9 mouse cellular contexts compared by ENCODE assay signal in the genomic region with DNA sequence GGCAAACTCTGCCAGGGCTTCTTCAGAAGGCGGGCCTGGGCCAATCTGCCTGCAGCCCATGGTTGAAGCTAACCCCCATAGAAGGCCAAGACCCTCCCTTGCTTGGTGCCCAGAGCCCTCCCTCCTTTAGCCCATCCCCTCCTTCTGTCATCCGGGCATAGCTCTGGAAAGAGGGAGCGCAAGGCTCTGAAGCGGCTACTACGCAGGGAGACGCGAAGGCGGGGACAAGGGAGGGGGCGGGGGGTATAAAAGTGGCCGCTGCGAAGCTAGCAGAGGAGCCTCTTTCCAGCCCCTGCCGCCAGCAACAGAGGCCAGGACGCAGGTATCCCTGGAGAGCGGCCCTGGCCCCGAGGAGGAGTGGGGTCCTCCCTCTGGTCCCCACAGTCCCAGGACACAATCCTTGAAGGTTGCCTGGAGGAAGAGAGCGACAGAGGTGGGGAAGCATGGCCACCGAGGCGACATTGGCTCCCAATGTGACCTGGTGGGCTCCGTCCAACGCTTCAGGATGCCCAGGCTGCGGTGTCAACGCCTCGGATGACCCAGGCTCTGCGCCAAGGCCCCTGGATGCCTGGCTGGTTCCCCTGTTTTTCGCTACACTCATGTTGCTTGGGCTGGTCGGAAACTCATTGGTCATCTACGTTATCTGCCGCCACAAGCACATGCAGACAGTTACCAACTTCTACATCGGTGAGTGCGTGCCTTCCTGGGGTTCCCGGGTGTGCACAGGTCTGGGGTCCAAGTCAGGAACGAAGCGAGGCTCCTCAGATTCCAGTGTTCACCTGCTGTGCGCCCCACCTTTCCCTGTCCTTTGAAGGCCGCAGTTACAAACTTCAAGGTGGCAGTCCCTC. TPM values are rescaled to one million over a fixed set of nuclear protein-coding genes. Genes with fewer than 3 reads are reported as not detected.
A peak's percentile ranks its signal among the peaks of the same experiment; 100 is the strongest.
DNase-seq lines count a peak whose midpoint lies in the region; ATAC-seq and TF ChIP-seq lines count a peak whose summit lies in the region.
"Had no signal": no experiment of that assay in that cellular context is flagged by ENCODE, and none has a peak within 500 bp of the region (broad histone marks: within the 10 kb centered on the region; RNA-seq: fewer than 3 reads in every experiment).

No protein-coding gene starts in this region.

- no peak for DNase-seq in heart, adult 18-20 months
- peak; percentile 81 to 84 for DNase-seq in cerebellum, postnatal 10 days
- DNase-seq in kidney, postnatal 4 days = peak; percentile 60 to 67
- DNase-seq in thymus, adult 2 months = no peak
- DNase-seq in adipocyte (ENCODE audit: low spot score) = no peak
- DNase-seq: gastrocnemius, postnatal 14 days had no signal

- H3K27me3 ChIP-seq in heart, embryonic 14.5 days (ENCODE audit: control insufficient read depth, insufficient read depth, low read length) = peaks cover 62% of the 10 kb centered on the region
- peaks cover 32% of the 10 kb centered on the region for H3K27me3 ChIP-seq in myocyte (ENCODE audit: control insufficient read depth, insufficient read depth, insufficient read length)
- H3K27me3 ChIP-seq in thymus, adult 2 months (ENCODE audit: control insufficient read depth, insufficient read depth, low read length) = no peaks in the 10 kb centered on the region; the same call in 1 of the 2 replicates

- peaks cover 16% of the 10 kb centered on the region for H3K79me2 ChIP-seq in myocyte (ENCODE audit: control insufficient read depth, insufficient read depth)

- WGBS in heart, embryonic 14.5 days = 6% methylated on average over 35 of the region's 35 CpGs
- WGBS in thymus, adult 2 months = 74% methylated on average over 35 of the region's 35 CpGs

- H3K4me1 ChIP-seq in heart, embryonic 14.5 days (ENCODE audit: control insufficient read depth in 2 of 2, insufficient read depth in 2 of 2, low read length in 2 of 2) = peaks cover 13 to 38% of the 10 kb centered on the region in 2 experiments
- H3K4me1 ChIP-seq in thymus, adult 2 months (replicated peaks; ENCODE audit: control insufficient read depth, insufficient read depth, low read length) = peaks cover 39% of the 10 kb centered on the region

- H3K36me3 ChIP-seq in heart, embryonic 14.5 days (ENCODE audit: control insufficient read depth, insufficient read depth, low read length) = no peaks in the 10 kb centered on the region
- no peaks in the 10 kb centered on the region for H3K36me3 ChIP-seq in myocyte (ENCODE audit: control insufficient read depth, insufficient read depth)
- no peaks in the 10 kb centered on the region for H3K36me3 ChIP-seq in thymus, adult 2 months (ENCODE audit: control insufficient read depth, insufficient read depth, low read length)

- no peak overlapping the region for H3K9ac ChIP-seq in heart, embryonic 14.5 days (ENCODE audit: low read length)

- H3K4me3 ChIP-seq in heart, embryonic 14.5 days (ENCODE audit: control insufficient read depth in 1 of 2, insufficient read depth in 1 of 2, low read depth in 1 of 2, low read length in 2 of 2) = peak overlapping the region; percentile 7 to 8; a peak in 2 of 4 replicates
- peak overlapping the region; percentile 84 for H3K4me3 ChIP-seq in myocyte
- H3K4me3 ChIP-seq in thymus, adult 2 months (ENCODE audit: control insufficient read depth, insufficient read depth, low read length) = no peak overlapping the region

- no peak for ATAC-seq in heart, embryonic 14.5 days (ENCODE audit: insufficient number of reproducible peaks, insufficient read depth, low FRiP score, low read depth)
- ATAC-seq in granulocyte monocyte progenitor cell, adult 5-6 weeks (replicated peaks; ENCODE audit: poor library complexity, severe bottlenecking) = no peak

- TF ChIP-seq CTCF in thymus, adult 2 months (IDR thresholded peaks at IDR 0.05; ENCODE audit: borderline replicate concordance, control insufficient read depth, extremely low read depth, insufficient read depth, low read length, poor library complexity) = no peak

- TF ChIP-seq POLR2A in myocyte (IDR thresholded peaks at IDR 0.05; ENCODE audit: insufficient read length, low read depth) = no peak
- TF ChIP-seq POLR2A in thymus, adult 2 months (IDR thresholded peaks at IDR 0.05; ENCODE audit: control insufficient read depth, extremely low read depth, insufficient read depth, low read length, poor library complexity) = no peak

- H3K9me3 ChIP-seq in heart, embryonic 14.5 days (ENCODE audit: control insufficient read depth, low read length) = no peaks in the 10 kb centered on the region

- peak overlapping the region; percentile 40 for H3K4me2 ChIP-seq in heart, embryonic 14.5 days (ENCODE audit: low read length)
- H3K4me2 ChIP-seq in myocyte (ENCODE audit: low read depth) = no peak overlapping the region

- no peak overlapping the region for H3ac ChIP-seq in myocyte (ENCODE audit: control insufficient read depth, insufficient read length)

- H3K27ac ChIP-seq in heart, embryonic 14.5 days (replicated peaks in 1 of 2; ENCODE audit: control insufficient read depth in 1 of 2, insufficient read depth in 1 of 2, low read depth in 2 of 2, low read length in 2 of 2) = no peak overlapping the region
- no peak overlapping the region for H3K27ac ChIP-seq in thymus, adult 2 months (ENCODE audit: control insufficient read depth, insufficient read depth, low read length)

TF ChIP-seq in myocyte, 11 proteins besides CTCF, POLR2A, EP300 and RAD21:
- TF ChIP-seq CEBPB (IDR thresholded peaks at IDR 0.05; ENCODE audit: insufficient read depth, poor library complexity, severe bottlenecking) = no peak
- no peak for TF ChIP-seq TCF12 (IDR thresholded peaks at IDR 0.05; ENCODE audit: insufficient read depth, poor library complexity, severe bottlenecking)
- no peak for TF ChIP-seq POLR2AphosphoS2 (IDR thresholded peaks at IDR 0.05; ENCODE audit: insufficient read length, low read depth)
- TF ChIP-seq USF1 (IDR thresholded peaks at IDR 0.05; ENCODE audit: low read depth) = no peak
- no peak for TF ChIP-seq REST (IDR thresholded peaks at IDR 0.05; ENCODE audit: insufficient read depth, insufficient read length)
- TF ChIP-seq E2F4 (IDR thresholded peaks at IDR 0.05; ENCODE audit: insufficient read depth) = no peak
- no peak for TF ChIP-seq MAX (IDR thresholded peaks at IDR 0.05; ENCODE audit: low read depth)
- no peak for TF ChIP-seq TCF3 (IDR thresholded peaks at IDR 0.05; ENCODE audit: insufficient read length, low read depth)
- no peak for TF ChIP-seq MYOD1 (IDR thresholded peaks at IDR 0.05; ENCODE audit: control insufficient read depth in 1 of 3, insufficient read length in 2 of 3, low read depth in 2 of 3)
- no peak for TF ChIP-seq MYOG (IDR thresholded peaks at IDR 0.05; ENCODE audit: control insufficient read depth in 1 of 3, insufficient read depth in 1 of 3, insufficient read length in 2 of 3, low read depth in 2 of 3)

RNA-seq across cellular contexts. Expression of gene Kiss1r, which starts 1.7 kb away (rescaled TPM):
- polyA plus RNA-seq in heart, embryonic 14.5 days (2014; fragmentation: Nextera tagmentation; extraction: Ambion mirVana) = 0.19 and 0.70 TPM in 2 replicates
- total RNA-seq in heart, adult 18-20 months (2021) = under 1 TPM; 0.17 to 0.46 TPM
- 0.59 TPM for polyA plus RNA-seq in myocyte (2012; fragmentation: generic; extraction: Trizol)
- not detected in 2 replicates for total RNA-seq in granulocyte monocyte progenitor cell, adult 5-6 weeks (2014; fragmentation: Nextera tagmentation)
- 0.26 TPM in 1 of 2 replicates, not detected in the other for total RNA-seq in granulocyte monocyte progenitor cell, adult 5-6 weeks (2017)
- 5.8 and 7.5 TPM in 2 replicates for polyA plus RNA-seq in thymus, adult 2 months (2012; rRNA removed)

RNA-seq across cellular contexts. Expression of gene R3hdm4, which starts 2.6 kb away (rescaled TPM):
- polyA plus RNA-seq in heart, embryonic 14.5 days (2014; fragmentation: Nextera tagmentation; extraction: Ambion mirVana) = 96.7 and 98.5 TPM in 2 replicates
- 10 to 100 TPM; 75.3 to 78.2 TPM for total RNA-seq in heart, adult 18-20 months (2021)
- polyA plus RNA-seq in myocyte (2012; fragmentation: generic; extraction: Trizol) = 69.0 TPM
- total RNA-seq in granulocyte monocyte progenitor cell, adult 5-6 weeks (2014; fragmentation: Nextera tagmentation) = 62.9 and 64.6 TPM in 2 replicates
- total RNA-seq in granulocyte monocyte progenitor cell, adult 5-6 weeks (2017) = 39.1 and 40.4 TPM in 2 replicates
- 279 and 303 TPM in 2 replicates for polyA plus RNA-seq in thymus, adult 2 months (2012; rRNA removed)

RNA-seq across cellular contexts. Expression of gene Gm26602, which starts 7.8 kb away (rescaled TPM):
- 4.6 TPM in 1 of 2 replicates, not detected in the other for polyA plus RNA-seq in heart, embryonic 14.5 days (2014; fragmentation: Nextera tagmentation; extraction: Ambion mirVana)
- not detected for total RNA-seq in heart, adult 18-20 months (2021)
- not detected for polyA plus RNA-seq in myocyte (2012; fragmentation: generic; extraction: Trizol)
- total RNA-seq in granulocyte monocyte progenitor cell, adult 5-6 weeks (2014; fragmentation: Nextera tagmentation) = not detected in 2 replicates
- 0.98 TPM in 1 of 2 replicates, not detected in the other for total RNA-seq in granulocyte monocyte progenitor cell, adult 5-6 weeks (2017)
- polyA plus RNA-seq in thymus, adult 2 months (2012; rRNA removed) = not detected in 2 replicates
- total RNA-seq: gastrocnemius, postnatal 14 days had no signal

RNA-seq across cellular contexts. Expression of gene Arid3a, which starts 8.4 kb away (rescaled TPM):
- polyA plus RNA-seq in heart, embryonic 14.5 days (2014; fragmentation: Nextera tagmentation; extraction: Ambion mirVana) = 1.9 and 2.8 TPM in 2 replicates
- total RNA-seq in heart, adult 18-20 months (2021) = 1 to 10 TPM; 1.0 to 1.1 TPM
- 1.2 TPM for polyA plus RNA-seq in myocyte (2012; fragmentation: generic; extraction: Trizol)
- total RNA-seq in granulocyte monocyte progenitor cell, adult 5-6 weeks (2014; fragmentation: Nextera tagmentation) = 21.2 and 22.5 TPM in 2 replicates
- 32.4 and 36.7 TPM in 2 replicates for total RNA-seq in granulocyte monocyte progenitor cell, adult 5-6 weeks (2017)
- 12.5 and 13.5 TPM in 2 replicates for polyA plus RNA-seq in thymus, adult 2 months (2012; rRNA removed)

RNA-seq across cellular contexts. Expression of gene Med16, which starts 9.7 kb away (rescaled TPM):
- polyA plus RNA-seq in heart, embryonic 14.5 days (2014; fragmentation: Nextera tagmentation; extraction: Ambion mirVana) = 34.7 TPM in 2 replicates
- total RNA-seq in heart, adult 18-20 months (2021) = 10 to 100 TPM; 50.4 to 56.7 TPM
- 31.4 TPM for polyA plus RNA-seq in myocyte (2012; fragmentation: generic; extraction: Trizol)
- total RNA-seq in granulocyte monocyte progenitor cell, adult 5-6 weeks (2014; fragmentation: Nextera tagmentation) = 14.1 and 20.3 TPM in 2 replicates
- total RNA-seq in granulocyte monocyte progenitor cell, adult 5-6 weeks (2017) = 17.0 and 18.7 TPM in 2 replicates
- 103 and 121 TPM in 2 replicates for polyA plus RNA-seq in thymus, adult 2 months (2012; rRNA removed)

Comparison
In these comparisons a context has a peak if more than half of its experiments do, and no peak if none do; other contexts are left out.
1. DNase-seq: peak in cerebellum, postnatal 10 days (2 of 2) and kidney, postnatal 4 days (2 of 2); none in heart, adult 18-20 months (0 of 2), thymus, adult 2 months (single experiment) and adipocyte (single experiment).